Mouse (Mus musculus): ENCODE measurements around the gene Vps13d. TPM values are rescaled to one million over a fixed set of nuclear protein-coding genes. Genes with fewer than 3 reads are reported as not detected.
A peak's percentile ranks its signal among the peaks of the same experiment; 100 is the strongest.

The Vps13d gene
- total RNA-seq, 2 experiments from 2014 or later = 26.3 to 27.2 TPM

DNA sequence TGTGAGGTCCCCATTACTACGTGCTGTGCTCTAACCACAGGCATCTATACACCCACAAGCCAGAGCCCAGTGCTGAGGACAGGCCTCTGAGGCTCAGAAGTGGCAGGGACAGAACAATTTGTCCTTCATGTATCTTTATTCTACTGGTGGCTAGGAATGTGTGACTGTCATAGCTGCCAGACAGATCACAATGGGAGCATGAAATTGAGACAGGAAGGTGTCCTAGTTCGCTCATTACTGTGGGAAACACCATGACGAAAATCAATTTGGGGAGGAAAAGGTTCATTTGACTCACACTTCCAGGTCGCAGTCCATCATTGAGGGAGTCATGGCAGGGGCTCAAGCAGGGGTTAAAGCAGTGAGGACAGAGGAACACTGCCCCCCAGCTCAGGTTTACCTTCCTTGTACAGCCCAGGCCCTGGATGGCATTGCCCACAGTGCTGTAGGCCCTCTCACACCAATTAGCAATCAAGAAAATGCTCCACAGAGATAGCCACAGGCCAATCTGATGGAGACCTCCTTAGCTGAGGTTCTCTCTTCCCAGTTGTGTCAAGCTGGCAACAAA is 254.9 kb downstream of the Vps13d start:
- no peak for DNase-seq

- no peak for DNase-seq
These were observed 258.1 kb downstream of the Vps13d start for GRCm38 (mm10) chr4:144936563-144937154.

GRCm38 (mm10) chr4:144934501-144934900 is 260.3 kb downstream of the Vps13d start:
- DNase-seq = peak; percentile 36

DNA sequence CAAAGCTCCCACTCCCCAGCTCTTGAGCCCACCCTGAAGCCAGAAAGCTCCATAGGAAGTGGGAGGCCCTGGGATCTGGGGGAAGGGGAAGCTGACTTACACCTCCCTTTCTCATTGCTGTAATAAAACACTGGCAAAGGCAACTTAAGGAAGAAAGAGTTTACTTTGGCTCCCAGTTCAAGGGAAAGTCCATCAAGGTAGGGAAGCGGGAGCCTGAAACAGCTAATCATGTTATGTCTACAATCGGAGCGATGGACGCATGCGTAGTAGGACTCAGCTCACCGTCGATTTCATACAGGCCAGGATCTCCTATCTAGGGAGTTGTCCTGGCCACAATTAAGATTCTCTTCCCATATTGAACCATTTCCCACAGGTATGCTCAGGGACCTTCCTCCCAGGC is 263.6 kb downstream of the Vps13d start:
- DNase-seq = no peak

- peak; percentile 76 for DNase-seq
These were observed 264.4 kb downstream of the Vps13d start for GRCm38 (mm10) chr4:144930366-144930765.

DNA sequence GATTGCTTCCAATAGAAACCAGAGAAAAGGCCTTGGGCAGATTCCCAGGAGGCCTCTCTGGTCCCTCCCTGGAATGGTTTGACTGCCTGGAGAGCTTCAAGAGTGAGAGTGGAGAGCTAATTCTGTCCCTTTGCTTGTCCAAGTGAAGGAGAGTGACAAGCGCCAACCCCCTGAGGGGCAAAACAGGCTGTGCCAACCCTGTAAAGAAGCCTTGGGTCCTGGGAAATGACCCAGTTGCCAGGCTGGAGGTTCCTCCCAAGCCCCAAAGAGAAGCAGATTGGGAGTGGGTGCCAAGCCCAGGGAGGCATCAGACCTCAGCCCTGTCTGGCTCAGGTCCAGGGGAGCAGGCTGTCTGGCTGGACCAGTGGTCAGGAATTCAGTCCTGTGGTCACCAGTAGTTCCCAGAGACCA is 265.0 kb downstream of the Vps13d start:
- peak; percentile 73 for DNase-seq

- no peak for DNase-seq
These were observed 265.9 kb downstream of the Vps13d start for GRCm38 (mm10) chr4:144928693-144929436.

Other genes with a start within 250 kb of the Vps13d start
- 1 to 10 TPM; 4.4 to 5.8 TPM for gene Tnfrsf1b, start 51.9 kb upstream of the Vps13d start, total RNA-seq (2021)
- under 1 TPM; 0.23 to 0.47 TPM for gene Tnfrsf8, start 120.2 kb upstream of the Vps13d start, total RNA-seq (2021)